Mouse (Mus musculus): ENCODE data around the gene Krtap13-1. TPM values are rescaled to one million over a fixed set of nuclear protein-coding genes. Genes with fewer than 3 reads are reported as not detected.

The Krtap13-1 gene
- polyA plus RNA-seq, 1 experiment: not detected

DNA sequence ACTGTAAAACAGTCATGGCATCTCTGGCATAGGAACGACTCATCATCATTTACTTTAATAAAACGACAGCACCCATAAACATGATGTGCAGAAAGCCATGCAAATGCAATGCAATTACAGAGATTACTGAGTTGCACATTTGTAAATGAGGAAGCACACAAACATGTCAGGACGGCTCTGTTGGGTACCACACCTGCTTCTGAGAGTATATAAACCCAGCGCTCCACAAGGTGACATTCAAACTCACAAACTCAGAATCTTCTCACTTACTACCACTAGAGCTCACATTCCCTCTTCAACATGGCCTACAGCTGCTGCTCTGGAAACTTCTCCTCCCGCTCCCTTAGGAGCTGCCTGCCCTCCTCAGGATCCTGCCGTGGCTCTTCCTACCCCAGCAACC is 48.9 kb downstream of the Krtap13-1 start, which contains the start of gene Gm5965:
TSS of gene Gm5965 (plus strand) at position 301 of the 400 bp plus-strand sequence.
- TF ChIP-seq POLR2A (IDR thresholded peaks at IDR 0.05; ENCODE audit: borderline replicate concordance, insufficient read depth, low read length): no peak
- no peak for TF ChIP-seq CTCF (IDR thresholded peaks at IDR 0.05; ENCODE audit: borderline replicate concordance, insufficient read depth, low read depth, low read length)
- no peak within 1 kb of the TSS for H3K27ac ChIP-seq (ENCODE audit: insufficient read depth, low read length)
- 77% methylated on average over 6 of the region's 6 CpGs for WGBS
- no peak for DNase-seq
- H3K4me1 ChIP-seq (ENCODE audit: control insufficient read depth, insufficient read depth, low read length): no peaks in the 10 kb centered on the region
- no peak within 1 kb of the TSS for H3K4me3 ChIP-seq (replicated peaks; ENCODE audit: insufficient read depth, low read depth, low read length)
- H3K27me3 ChIP-seq (ENCODE audit: control insufficient read depth, insufficient read depth, low read length): no peaks in the 10 kb centered on the region

Other genes with a start within 250 kb of the Krtap13-1 start
- gene Cldn17, start 221.9 kb upstream of the Krtap13-1 start, polyA plus RNA-seq (2012; rRNA removed): 0.08 and 0.14 TPM in 2 replicates
- gene Cldn8, start 165.7 kb upstream of the Krtap13-1 start, polyA plus RNA-seq (2012; rRNA removed): not detected in 2 replicates
- gene Krtap24-1, start 116.6 kb upstream of the Krtap13-1 start, polyA plus RNA-seq (2012; rRNA removed): not detected in 2 replicates
- gene 2310079G19Rik, start 101.2 kb upstream of the Krtap13-1 start, polyA plus RNA-seq (2012; rRNA removed): not detected in 2 replicates
- gene Krtap26-1, start 81.1 kb upstream of the Krtap13-1 start, polyA plus RNA-seq (2012; rRNA removed): not detected in 2 replicates
- gene Krtap27-1, start 57.2 kb upstream of the Krtap13-1 start, polyA plus RNA-seq (2012; rRNA removed): not detected in 2 replicates
- not detected in 2 replicates for gene 2310061N02Rik, start 20.9 kb upstream of the Krtap13-1 start, polyA plus RNA-seq (2012; rRNA removed)
- gene Krtap13, start 22.8 kb downstream of the Krtap13-1 start, polyA plus RNA-seq (2012; rRNA removed): not detected in 2 replicates
- gene 2310034C09Rik, start 30.0 kb downstream of the Krtap13-1 start, polyA plus RNA-seq (2012; rRNA removed): not detected in 2 replicates
- gene 2310057N15Rik, start 45.3 kb downstream of the Krtap13-1 start, polyA plus RNA-seq (2012; rRNA removed): not detected in 2 replicates
- gene Gm5965, start 49.0 kb downstream of the Krtap13-1 start, polyA plus RNA-seq (2012; rRNA removed): not detected in 2 replicates
- not detected in 2 replicates for gene Gm20741, start 83.4 kb downstream of the Krtap13-1 start, polyA plus RNA-seq (2012; rRNA removed)
- gene Krtap15, start 91.4 kb downstream of the Krtap13-1 start, polyA plus RNA-seq (2012; rRNA removed): not detected in 2 replicates
- gene Krtap14, start 97.3 kb downstream of the Krtap13-1 start, polyA plus RNA-seq (2012; rRNA removed): not detected in 2 replicates
- not detected in 2 replicates for gene Krtap19-1, start 140.5 kb downstream of the Krtap13-1 start, polyA plus RNA-seq (2012; rRNA removed)
- not detected in 2 replicates for gene Krtap19-2, start 145.4 kb downstream of the Krtap13-1 start, polyA plus RNA-seq (2012; rRNA removed)
- gene Krtap19-3, start 149.2 kb downstream of the Krtap13-1 start, polyA plus RNA-seq (2012; rRNA removed): not detected in 2 replicates
- gene Krtap19-4, start 156.2 kb downstream of the Krtap13-1 start, polyA plus RNA-seq (2012; rRNA removed): not detected in 2 replicates
- not detected in 2 replicates for gene Krtap19-5, start 167.6 kb downstream of the Krtap13-1 start, polyA plus RNA-seq (2012; rRNA removed)
- not detected in 2 replicates for gene Krtap19-9b, start 203.4 kb downstream of the Krtap13-1 start, polyA plus RNA-seq (2012; rRNA removed)
- gene Krtap16-3, start 234.0 kb downstream of the Krtap13-1 start, polyA plus RNA-seq (2012; rRNA removed): not detected in 2 replicates

Measured in cerebellum, adult 2 months (tissue).